Mouse (Mus musculus): Measurements from ENCODE around the gene Ppfibp2. TPM values are rescaled to one million over a fixed set of nuclear protein-coding genes. Genes with fewer than 3 reads are reported as not detected.

The Ppfibp2 gene
- polyA plus RNA-seq, 2 experiments = 14.4 TPM

DNA sequence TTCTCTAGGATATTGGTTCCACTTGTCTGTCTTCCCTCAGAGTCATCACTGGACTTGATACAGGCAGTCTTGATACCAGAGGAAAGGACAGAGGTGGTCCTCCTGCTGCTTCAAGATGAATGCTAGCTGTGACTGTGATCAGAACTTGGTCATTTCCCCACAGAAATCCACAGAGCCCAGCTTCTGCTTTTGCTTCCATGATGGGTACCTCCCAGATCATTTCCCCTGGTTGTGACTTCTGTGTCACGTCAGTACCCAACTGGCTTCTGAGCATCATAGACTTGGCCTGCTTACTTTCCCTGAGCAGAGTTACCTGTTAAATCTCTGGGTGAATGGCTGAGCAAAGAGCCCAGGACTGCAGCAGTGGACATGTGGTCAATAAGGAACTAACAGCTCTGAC is 12.8 kb downstream of the Ppfibp2 start:
- no peak for TF ChIP-seq POLR2A (IDR thresholded peaks at IDR 0.05; ENCODE audit: borderline replicate concordance, extremely low read depth, insufficient read depth, insufficient read length)

DNA sequence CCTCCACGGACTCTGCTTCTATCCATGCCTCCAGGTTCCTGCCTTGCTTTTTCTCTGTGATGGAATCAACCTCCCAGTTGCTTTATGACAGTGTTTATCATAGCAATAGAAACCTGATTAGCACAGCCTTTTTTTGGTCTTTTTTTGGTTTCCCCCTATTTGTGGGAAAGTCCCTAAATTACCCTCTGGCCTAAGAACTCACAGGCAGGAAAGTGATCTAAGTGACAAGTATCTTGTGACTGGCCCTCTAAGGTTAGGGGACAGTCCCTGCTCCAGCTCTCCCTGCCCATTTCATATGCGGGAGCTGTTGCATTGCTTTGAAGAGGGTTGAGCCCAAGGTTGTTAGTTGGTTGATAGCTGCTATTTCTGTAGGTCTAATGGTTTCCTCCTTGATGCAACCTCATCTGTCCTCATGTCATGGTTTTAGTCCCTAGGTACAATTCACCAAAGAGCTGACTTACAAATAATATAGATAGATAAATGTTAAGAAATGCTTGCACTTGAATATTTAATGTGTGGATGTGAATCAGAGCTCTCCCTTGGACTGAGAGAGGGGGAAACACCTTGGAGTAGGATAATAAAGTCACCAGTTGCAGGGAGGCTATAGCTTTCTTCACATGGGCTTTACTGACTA is 14.7 kb downstream of the Ppfibp2 start:
- DNase-seq (ENCODE audit: low spot score) (no peak), ATAC-seq (ENCODE audit: low FRiP score, low read depth) (no peak)
- H3K4me2 ChIP-seq (replicated peaks; ENCODE audit: low read depth, low read length, severe bottlenecking) = no peak overlapping the region
- H3K27me3 ChIP-seq (ENCODE audit: control insufficient read depth, insufficient read depth, low read length) = no peaks in the 10 kb centered on the region
- TF ChIP-seq POLR2A (IDR thresholded peaks at IDR 0.05; ENCODE audit: borderline replicate concordance, extremely low read depth, insufficient read depth, insufficient read length) = no peak
- 88% methylated on average over 2 of the region's 2 CpGs for WGBS
- H3K4me3 ChIP-seq (replicated peaks; ENCODE audit: low read length) = no peak overlapping the region
- H3K4me1 ChIP-seq (ENCODE audit: control insufficient read depth, insufficient read depth, low read length) = no peaks in the 10 kb centered on the region
- no peaks in the 10 kb centered on the region for H3K36me3 ChIP-seq (ENCODE audit: control insufficient read depth, insufficient read depth, low read length)
- H3K9me3 ChIP-seq (ENCODE audit: control insufficient read depth, low read length) = no peaks in the 10 kb centered on the region
- no peak overlapping the region for H3K27ac ChIP-seq (replicated peaks; ENCODE audit: low read depth, low read length)
- no peak overlapping the region for H3K9ac ChIP-seq (ENCODE audit: low read depth, low read length, severe bottlenecking)

More for the DNA sequence above, 12.8 kb downstream of the Ppfibp2 start:
- DNase-seq (ENCODE audit: low spot score) (no peak), ATAC-seq (ENCODE audit: low FRiP score, low read depth) (no peak)
- Histone ChIP-seq H3K4me3 (replicated peaks; ENCODE audit: low read length) (no peak overlapping the region), H3K27me3 (ENCODE audit: control insufficient read depth, insufficient read depth, low read length) (no peaks in the 10 kb centered on the region), H3K27ac (replicated peaks; ENCODE audit: low read depth, low read length) (no peak overlapping the region), H3K4me2 (replicated peaks; ENCODE audit: low read depth, low read length, severe bottlenecking) (no peak overlapping the region), H3K36me3 (ENCODE audit: control insufficient read depth, insufficient read depth, low read length) (no peaks in the 10 kb centered on the region), H3K4me1 (ENCODE audit: control insufficient read depth, insufficient read depth, low read length) (no peaks in the 10 kb centered on the region), H3K9ac (ENCODE audit: low read depth, low read length, severe bottlenecking) (no peak overlapping the region), H3K9me3 (ENCODE audit: control insufficient read depth, low read length) (no peaks in the 10 kb centered on the region)
- whole genome bisulfite sequencing = 100% methylated on average over 1 of the region's 1 CpGs

DNA sequence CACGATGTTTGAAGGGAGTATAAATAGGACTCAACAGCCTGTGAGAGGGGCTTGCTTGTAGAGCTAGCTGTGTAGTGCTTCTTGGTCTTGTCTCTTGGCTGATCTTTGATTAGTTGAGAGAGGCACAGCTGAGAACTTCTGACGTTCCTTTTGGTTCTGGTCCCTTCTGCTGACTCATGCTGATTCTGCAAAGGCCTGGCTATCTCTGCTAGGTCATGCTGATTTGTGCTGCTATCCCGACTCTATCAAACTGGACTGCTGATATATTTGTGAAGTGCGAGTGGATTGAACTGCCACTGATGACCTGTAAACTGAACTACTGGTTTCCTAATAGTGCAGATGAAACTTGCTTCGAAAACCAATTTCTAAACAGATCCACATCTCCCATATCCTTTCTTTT is 15.9 kb downstream of the Ppfibp2 start:
- Histone ChIP-seq H3K9me3 (ENCODE audit: control insufficient read depth, low read length) (no peaks in the 10 kb centered on the region), H3K27ac (replicated peaks; ENCODE audit: low read depth, low read length) (no peak overlapping the region), H3K4me2 (replicated peaks; ENCODE audit: low read depth, low read length, severe bottlenecking) (no peak overlapping the region), H3K9ac (ENCODE audit: low read depth, low read length, severe bottlenecking) (no peak overlapping the region), H3K4me3 (replicated peaks; ENCODE audit: low read length) (no peak overlapping the region), H3K36me3 (ENCODE audit: control insufficient read depth, insufficient read depth, low read length) (no peaks in the 10 kb centered on the region), H3K27me3 (ENCODE audit: control insufficient read depth, insufficient read depth, low read length) (no peaks in the 10 kb centered on the region), H3K4me1 (ENCODE audit: control insufficient read depth, insufficient read depth, low read length) (no peaks in the 10 kb centered on the region)
- no peak for ATAC-seq (ENCODE audit: low FRiP score, low read depth)
- DNase-seq (ENCODE audit: low spot score) = no peak
- TF ChIP-seq POLR2A (IDR thresholded peaks at IDR 0.05; ENCODE audit: borderline replicate concordance, extremely low read depth, insufficient read depth, insufficient read length) = no peak
- WGBS = 91% methylated on average over 5 of the region's 5 CpGs

DNA sequence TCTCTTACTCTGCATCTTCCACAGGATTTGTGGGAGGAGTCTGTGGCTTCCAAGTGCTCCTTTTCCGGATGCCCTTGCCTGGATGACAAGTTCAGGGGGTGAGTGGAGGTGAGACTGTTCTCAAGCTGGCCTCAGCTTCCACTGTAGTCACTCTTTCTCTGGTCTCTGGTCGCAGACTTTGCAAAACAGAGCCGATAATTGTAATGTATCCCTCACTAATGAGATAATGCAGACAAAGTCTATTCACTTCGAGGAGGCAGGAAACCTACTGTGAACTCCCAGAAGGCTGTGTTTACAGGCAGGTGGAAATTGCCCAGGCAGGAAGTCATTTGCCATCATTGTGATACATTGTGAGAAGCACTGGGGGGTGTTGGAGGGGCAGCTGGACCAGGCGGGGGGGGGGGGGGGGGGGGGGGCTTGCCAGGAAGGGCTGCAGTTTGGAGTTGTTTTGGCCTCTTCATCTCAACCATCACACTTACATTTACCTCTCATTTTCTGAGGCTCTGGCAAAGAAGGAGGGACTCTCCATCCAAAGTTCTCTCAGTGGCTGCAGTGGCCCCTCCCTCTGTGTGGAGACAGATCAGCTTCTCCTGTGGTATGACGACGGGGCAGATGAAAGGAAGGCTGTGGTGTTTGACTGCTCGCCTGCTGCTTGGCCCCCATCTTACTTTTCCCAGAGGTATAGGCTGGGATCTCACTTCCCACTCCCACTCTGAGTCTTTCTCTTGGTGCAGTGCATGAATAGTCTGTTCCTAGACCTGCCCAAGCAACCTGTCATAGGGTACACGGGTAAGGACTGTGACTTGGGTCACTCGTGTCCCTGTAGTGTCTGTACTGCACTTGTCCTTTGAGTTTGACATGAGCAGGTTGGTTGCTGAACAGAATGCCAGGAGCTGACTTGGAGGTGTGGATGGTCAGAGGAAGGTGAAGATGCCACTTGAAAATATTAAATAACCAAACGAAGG is 23.3 kb downstream of the Ppfibp2 start:
- ATAC-seq (ENCODE audit: low FRiP score, low read depth) (no peak), DNase-seq (ENCODE audit: low spot score) (no peak)
- Histone ChIP-seq H3K36me3 (ENCODE audit: control insufficient read depth, insufficient read depth, low read length) (no peaks in the 10 kb centered on the region), H3K27ac (replicated peaks; ENCODE audit: low read depth, low read length) (0 out of 2 replicates have a peak overlapping the region, but pooled peaks have one; percentile 43), H3K4me3 (replicated peaks; ENCODE audit: low read length) (no peak overlapping the region), H3K9me3 (ENCODE audit: control insufficient read depth, low read length) (no peaks in the 10 kb centered on the region), H3K4me1 (ENCODE audit: control insufficient read depth, insufficient read depth, low read length) (peaks cover 10% of the 10 kb centered on the region; the same call in 1 of the 2 replicates), H3K4me2 (replicated peaks; ENCODE audit: low read depth, low read length, severe bottlenecking) (no peak overlapping the region), H3K9ac (ENCODE audit: low read depth, low read length, severe bottlenecking) (no peak overlapping the region), H3K27me3 (ENCODE audit: control insufficient read depth, insufficient read depth, low read length) (no peaks in the 10 kb centered on the region)
- WGBS = 35% methylated on average over 10 of the region's 11 CpGs
- no peak for TF ChIP-seq POLR2A (IDR thresholded peaks at IDR 0.05; ENCODE audit: borderline replicate concordance, extremely low read depth, insufficient read depth, insufficient read length)

DNA sequence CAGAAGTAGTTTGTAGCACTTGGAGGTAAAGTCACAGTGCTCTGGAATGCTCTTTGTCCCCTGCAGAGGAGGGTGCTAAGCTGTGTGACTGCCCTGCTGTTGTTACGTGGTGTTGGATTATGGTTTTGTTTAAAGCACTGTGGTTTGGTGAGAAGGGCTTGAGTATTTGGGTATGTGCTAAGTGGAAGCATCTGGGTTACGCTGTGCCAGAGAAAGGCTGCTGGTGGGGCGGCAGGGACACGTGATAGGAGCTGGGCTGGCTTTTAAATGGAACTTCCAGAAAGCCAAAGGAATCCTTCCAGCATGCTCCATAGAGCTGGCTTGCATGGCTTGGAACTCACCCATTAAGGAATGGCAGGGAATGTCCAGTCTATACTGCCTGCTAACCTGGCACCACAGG is 24.2 kb downstream of the Ppfibp2 start:
- Histone ChIP-seq H3K4me3 (replicated peaks; ENCODE audit: low read length) (no peak overlapping the region), H3K36me3 (ENCODE audit: control insufficient read depth, insufficient read depth, low read length) (no peaks in the 10 kb centered on the region), H3K27me3 (ENCODE audit: control insufficient read depth, insufficient read depth, low read length) (no peaks in the 10 kb centered on the region), H3K27ac (replicated peaks; ENCODE audit: low read depth, low read length) (0 out of 2 replicates have a peak overlapping the region, but pooled peaks have one; percentile 43), H3K9me3 (ENCODE audit: control insufficient read depth, low read length) (no peaks in the 10 kb centered on the region), H3K4me1 (ENCODE audit: control insufficient read depth, insufficient read depth, low read length) (peaks cover 10% of the 10 kb centered on the region; the same call in 1 of the 2 replicates), H3K4me2 (replicated peaks; ENCODE audit: low read depth, low read length, severe bottlenecking) (no peak overlapping the region), H3K9ac (ENCODE audit: low read depth, low read length, severe bottlenecking) (no peak overlapping the region)
- ATAC-seq (ENCODE audit: low FRiP score, low read depth) (peak; percentile 79), DNase-seq (ENCODE audit: low spot score) (peak; percentile 43)
- TF ChIP-seq POLR2A (IDR thresholded peaks at IDR 0.05; ENCODE audit: borderline replicate concordance, extremely low read depth, insufficient read depth, insufficient read length) = no peak
- WGBS = 26% methylated on average over 4 of the region's 4 CpGs

Measured in limb, embryonic 14.5 days (tissue).